Mouse (Mus musculus) embryonic fibroblast, embryonic 13.5 days (primary cell): Measurements from ENCODE around the gene Rsph10b.

Source experiments
- CTCF ChIP-seq: IDR thresholded peaks from 2 replicates; pipeline ENCODE4 v1.5.1; 2011; ENCODE audit warnings: mild to moderate bottlenecking, control low read depth, low read length, moderate library complexity, borderline replicate concordance; ENCODE audit not compliant: insufficient read depth
- POLR2A ChIP-seq: IDR thresholded peaks from 2 replicates; pipeline ENCODE4 v1.6.1; 2011; ENCODE audit warnings: low read depth, mild to moderate bottlenecking, control low read depth, low read length, moderate library complexity

- TF ChIP-seq POLR2A = no peak
- TF ChIP-seq CTCF = no peak
Observed at GRCm38 (mm10) chr5:143987596-143987995, 54.8 kb downstream of the Rsph10b start.
